Mouse (Mus musculus) gastrocnemius, adult 18-20 months (tissue): Measurements from ENCODE around the gene Gm4340. TPM values are rescaled to one million over a fixed set of nuclear protein-coding genes. Genes with fewer than 3 reads are reported as not detected.
"Not testable (repeated sequence)": the region's sequence is repeated elsewhere in the genome, so short reads cannot be mapped to it uniquely, and the experiment has no call there.

Experiments
- DNase-seq: peaks from one replicate; pipeline ENCODE4 v3.0.0; 2021; ENCODE audit warnings: low spot score
- long read RNA-seq, 2 experiments: library from polyadenylated mRNA; stranded (forward); transcript quantifications; one replicate each; pipeline ENCODE4 v2.0.0; 2021
- total RNA-seq, 2 experiments: library from RNA; stranded (reverse); gene quantifications; 2 replicates each; pipeline ENCODE4 v1.2.3; 2021

The Gm4340 gene
- total RNA-seq: not detected
- long read RNA-seq, experiment 1: 0 reads
- long read RNA-seq, experiment 2: 0 reads

DNA sequence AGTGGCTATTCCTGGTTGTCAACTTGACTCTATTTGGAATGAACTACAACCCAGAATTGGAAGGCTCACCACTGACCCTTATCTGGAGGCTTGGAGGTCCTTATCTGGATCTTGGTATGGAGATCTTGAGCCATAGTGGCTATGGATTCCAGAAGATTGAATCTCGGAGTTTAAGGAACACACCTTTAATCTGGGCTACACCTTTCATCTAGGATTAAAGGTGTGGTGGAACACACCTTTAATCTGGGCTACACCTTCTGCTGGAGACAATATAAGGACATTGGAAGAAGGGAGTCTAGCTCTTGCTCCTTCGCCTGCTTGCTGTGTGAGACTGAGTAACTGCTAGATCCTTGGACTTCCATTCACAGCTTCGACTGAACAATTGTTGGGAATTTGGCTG is at the start of gene Gm4340:
Gene Gm4340, plus strand, starts transcription at position 301 of the 400 bp plus-strand sequence.
- not testable (repeated sequence) for DNase-seq

DNA sequence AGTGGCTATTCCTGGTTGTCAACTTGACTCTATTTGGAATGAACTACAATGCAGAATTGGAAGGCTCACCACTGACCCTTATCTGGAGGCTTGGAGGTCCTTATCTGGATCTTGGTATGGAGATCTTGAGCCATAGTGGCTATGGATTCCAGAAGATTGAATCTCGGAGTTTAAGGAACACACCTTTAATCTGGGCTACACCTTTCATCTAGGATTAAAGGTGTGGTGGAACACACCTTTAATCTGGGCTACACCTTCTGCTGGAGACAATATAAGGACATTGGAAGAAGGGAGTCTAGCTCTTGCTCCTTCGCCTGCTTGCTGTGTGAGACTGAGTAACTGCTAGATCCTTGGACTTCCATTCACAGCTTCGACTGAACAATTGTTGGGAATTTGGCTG is 42.6 kb upstream of the Gm4340 start, which contains the start of gene Gm6763:
Gene Gm6763, plus strand, starts transcription at position 301 of the 400 bp plus-strand sequence.
- not testable (repeated sequence) for DNase-seq

DNA sequence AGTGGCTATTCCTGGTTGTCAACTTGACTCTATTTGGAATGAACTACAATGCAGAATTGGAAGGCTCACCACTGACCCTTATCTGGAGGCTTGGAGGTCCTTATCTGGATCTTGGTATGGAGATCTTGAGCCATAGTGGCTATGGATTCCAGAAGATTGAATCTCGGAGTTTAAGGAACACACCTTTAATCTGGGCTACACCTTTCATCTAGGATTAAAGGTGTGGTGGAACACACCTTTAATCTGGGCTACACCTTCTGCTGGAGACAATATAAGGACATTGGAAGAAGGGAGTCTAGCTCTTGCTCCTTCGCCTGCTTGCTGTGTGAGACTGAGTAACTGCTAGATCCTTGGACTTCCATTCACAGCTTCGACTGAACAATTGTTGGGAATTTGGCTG is 34.1 kb upstream of the Gm4340 start, which contains the start of gene Gm8764:
Gene Gm8764, plus strand, starts transcription at position 301 of the 400 bp plus-strand sequence.
- not testable (repeated sequence) for DNase-seq

DNA sequence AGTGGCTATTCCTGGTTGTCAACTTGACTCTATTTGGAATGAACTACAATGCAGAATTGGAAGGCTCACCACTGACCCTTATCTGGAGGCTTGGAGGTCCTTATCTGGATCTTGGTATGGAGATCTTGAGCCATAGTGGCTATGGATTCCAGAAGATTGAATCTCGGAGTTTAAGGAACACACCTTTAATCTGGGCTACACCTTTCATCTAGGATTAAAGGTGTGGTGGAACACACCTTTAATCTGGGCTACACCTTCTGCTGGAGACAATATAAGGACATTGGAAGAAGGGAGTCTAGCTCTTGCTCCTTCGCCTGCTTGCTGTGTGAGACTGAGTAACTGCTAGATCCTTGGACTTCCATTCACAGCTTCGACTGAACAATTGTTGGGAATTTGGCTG is 25.6 kb upstream of the Gm4340 start, which contains the start of gene Gm21304:
Gene Gm21304, plus strand, starts transcription at position 301 of the 400 bp plus-strand sequence.
- not testable (repeated sequence) for DNase-seq

DNA sequence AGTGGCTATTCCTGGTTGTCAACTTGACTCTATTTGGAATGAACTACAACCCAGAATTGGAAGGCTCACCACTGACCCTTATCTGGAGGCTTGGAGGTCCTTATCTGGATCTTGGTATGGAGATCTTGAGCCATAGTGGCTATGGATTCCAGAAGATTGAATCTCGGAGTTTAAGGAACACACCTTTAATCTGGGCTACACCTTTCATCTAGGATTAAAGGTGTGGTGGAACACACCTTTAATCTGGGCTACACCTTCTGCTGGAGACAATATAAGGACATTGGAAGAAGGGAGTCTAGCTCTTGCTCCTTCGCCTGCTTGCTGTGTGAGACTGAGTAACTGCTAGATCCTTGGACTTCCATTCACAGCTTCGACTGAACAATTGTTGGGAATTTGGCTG is 17.1 kb upstream of the Gm4340 start, which contains the start of gene Gm21312:
Gene Gm21312, plus strand, starts transcription at position 301 of the 400 bp plus-strand sequence.
- DNase-seq: not testable (repeated sequence)

DNA sequence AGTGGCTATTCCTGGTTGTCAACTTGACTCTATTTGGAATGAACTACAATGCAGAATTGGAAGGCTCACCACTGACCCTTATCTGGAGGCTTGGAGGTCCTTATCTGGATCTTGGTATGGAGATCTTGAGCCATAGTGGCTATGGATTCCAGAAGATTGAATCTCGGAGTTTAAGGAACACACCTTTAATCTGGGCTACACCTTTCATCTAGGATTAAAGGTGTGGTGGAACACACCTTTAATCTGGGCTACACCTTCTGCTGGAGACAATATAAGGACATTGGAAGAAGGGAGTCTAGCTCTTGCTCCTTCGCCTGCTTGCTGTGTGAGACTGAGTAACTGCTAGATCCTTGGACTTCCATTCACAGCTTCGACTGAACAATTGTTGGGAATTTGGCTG is 8.6 kb upstream of the Gm4340 start, which contains the start of gene Gm20765:
Gene Gm20765, plus strand, starts transcription at position 301 of the 400 bp plus-strand sequence.
- DNase-seq: not testable (repeated sequence)

DNA sequence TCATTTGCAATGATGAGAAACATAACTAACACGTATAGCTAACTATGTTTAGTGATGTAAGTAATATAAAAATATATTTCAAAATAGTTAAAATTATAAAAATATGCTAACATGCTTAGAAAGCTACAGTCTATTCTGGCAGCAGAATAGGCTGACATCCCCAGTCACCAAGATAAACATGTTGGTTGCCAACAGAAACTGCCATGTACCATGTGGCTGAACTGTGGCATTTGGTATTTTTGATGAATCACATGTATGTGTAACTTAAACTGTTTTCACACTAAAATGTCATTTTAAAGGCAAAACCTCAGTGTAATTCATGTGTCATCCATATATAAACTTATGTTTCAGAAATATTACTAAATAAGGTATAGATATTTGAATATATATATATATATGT is 15.8 kb downstream of the Gm4340 start:
- DNase-seq: no peak

DNA sequence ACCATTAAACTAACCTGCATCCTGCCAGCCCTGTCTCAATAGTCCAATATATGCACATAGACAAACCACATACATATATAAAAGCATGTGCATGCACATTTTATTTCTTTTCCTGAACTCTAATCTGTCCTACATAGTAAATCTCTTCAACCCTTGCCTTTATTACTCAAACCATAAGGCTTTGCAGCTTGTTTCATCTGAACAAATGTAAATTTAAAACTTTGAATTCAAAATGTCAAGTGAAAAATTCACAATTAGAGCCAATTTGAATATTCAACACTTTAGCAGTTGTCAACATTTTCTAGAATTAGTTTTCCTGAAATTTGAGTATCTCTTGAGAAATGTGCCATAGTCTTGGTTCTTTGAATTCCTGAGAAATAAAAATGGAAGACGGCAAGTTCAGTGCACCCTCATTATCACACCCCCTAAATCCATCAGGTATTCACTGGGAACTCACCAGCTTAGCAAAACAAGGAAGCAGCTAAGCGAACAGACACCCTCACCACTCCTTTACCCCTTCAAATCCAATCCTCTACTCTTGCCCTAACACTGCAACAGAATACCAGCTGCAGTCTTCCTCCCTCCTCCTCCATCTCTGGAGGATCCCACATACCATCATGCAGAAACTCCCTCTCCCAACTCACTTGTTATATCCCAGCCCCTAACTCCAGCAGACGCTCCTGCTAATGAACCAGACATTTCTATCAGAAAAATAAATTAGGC is 16.6 kb downstream of the Gm4340 start:
- DNase-seq: no peak

DNA sequence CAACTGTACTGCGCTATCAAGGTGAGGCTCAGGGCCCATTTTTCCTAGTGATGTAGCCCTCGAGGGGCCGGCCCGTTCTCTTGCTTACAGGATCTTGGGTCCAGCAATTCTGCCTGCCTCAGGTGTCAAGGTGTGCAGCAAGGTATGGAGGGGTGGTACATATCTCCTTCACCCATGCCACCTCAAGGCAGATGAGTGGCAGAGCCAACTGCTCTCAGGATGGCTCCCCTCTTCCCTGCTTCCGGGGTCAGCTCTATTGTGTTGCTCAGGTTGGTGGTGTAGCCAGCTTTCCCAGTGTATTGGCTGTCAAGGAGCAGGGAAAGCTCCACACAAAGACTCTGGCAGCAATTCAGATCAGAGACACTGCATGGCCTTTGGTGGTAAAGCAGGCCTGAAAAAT is 20.7 kb downstream of the Gm4340 start:
- no peak for DNase-seq

DNA sequence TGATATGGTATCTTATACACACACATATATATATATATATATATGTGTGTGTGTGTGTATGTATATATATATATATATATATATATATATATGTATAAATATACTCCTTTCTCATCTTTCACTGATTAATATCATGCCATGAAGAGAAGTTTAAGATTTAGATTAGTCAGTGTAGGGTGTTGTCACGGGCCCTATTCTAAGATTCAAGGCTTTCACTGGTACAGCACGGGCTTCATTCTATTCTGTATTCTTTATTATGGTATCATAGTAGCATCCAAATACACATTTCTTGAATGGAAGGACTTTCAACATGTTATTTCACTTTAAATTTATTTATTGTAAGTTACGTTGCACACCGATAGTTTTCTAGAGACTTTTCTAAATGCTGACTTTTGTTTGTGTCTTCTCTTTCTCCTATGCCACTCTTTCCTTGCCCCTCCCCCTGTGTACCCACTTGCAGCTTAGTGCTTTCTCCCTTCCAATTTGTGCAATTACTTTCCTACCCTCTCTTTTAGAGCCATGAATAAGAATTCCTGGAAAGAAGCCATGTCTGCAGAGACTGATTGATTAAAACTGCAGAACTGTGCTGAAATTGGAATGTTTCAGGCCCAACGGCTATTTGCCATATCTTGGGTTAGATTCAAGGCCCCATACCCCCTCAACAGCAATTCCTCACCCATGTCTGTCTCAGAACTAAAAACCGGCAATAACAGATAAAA is 26.6 kb downstream of the Gm4340 start:
- DNase-seq: no peak

Other genes starting within 250 kb of the Gm4340 start
- not detected for gene Gm21293, start 51.1 kb upstream of the Gm4340 start, total RNA-seq
- not detected for gene Gm6763, start 42.5 kb upstream of the Gm4340 start, total RNA-seq
- not detected for gene Gm8764, start 34.0 kb upstream of the Gm4340 start, total RNA-seq
- gene Gm21304, start 25.5 kb upstream of the Gm4340 start, total RNA-seq: not detected
- gene Gm21312, start 17.0 kb upstream of the Gm4340 start, total RNA-seq: not detected
- gene Gm20765, start 8.5 kb upstream of the Gm4340 start, total RNA-seq: not detected